Mouse (Mus musculus) lung, embryonic 15.5 days (tissue): Measurements from ENCODE around the gene Mrps23. TPM values are rescaled to one million over a fixed set of nuclear protein-coding genes. Genes with fewer than 3 reads are reported as not detected.
"Not testable (repeated sequence)": the region's sequence is repeated elsewhere in the genome, so short reads cannot be mapped to it uniquely, and the experiment has no call there.

Source experiments
- ATAC-seq: fragments of 200-750 bp; cut with Nextera tagmentation; 2 replicates; pipeline ENCODE4 v1.8.0; 2017; ENCODE audit warnings: moderate number of reproducible peaks, borderline replicate concordance; ENCODE audit not compliant: low FRiP score, low TSS enrichment; ENCODE audit errors: extremely low read depth
- H3K27ac ChIP-seq: fragments of 300-500 bp; sonication (generic); 2 replicates; pipeline ENCODE4 v1.5.1; 2015; ENCODE audit warnings: moderate library complexity, mild to moderate bottlenecking, inconsistent platforms
- H3K27me3 ChIP-seq: fragments of 300-500 bp; sonication (generic); 2 replicates; pipeline ENCODE4 v1.6.1; 2015; ENCODE audit warnings: inconsistent platforms
- H3K36me3 ChIP-seq: fragments of 300-500 bp; sonication (generic); 2 replicates; pipeline ENCODE4 v1.6.1; 2015; ENCODE audit warnings: inconsistent platforms
- H3K4me1 ChIP-seq: fragments of 300-500 bp; sonication (generic); 2 replicates; pipeline ENCODE4 v1.6.1; 2015; ENCODE audit warnings: inconsistent platforms
- H3K4me2 ChIP-seq: fragments of 300-500 bp; sonication (generic); 2 replicates; pipeline ENCODE4 v1.6.1; 2015; ENCODE audit warnings: inconsistent platforms, mild to moderate bottlenecking, moderate library complexity
- H3K4me3 ChIP-seq: fragments of 300-500 bp; sonication (generic); 2 replicates; pipeline ENCODE4 v1.5.1; 2015; ENCODE audit warnings: mild to moderate bottlenecking, inconsistent platforms
- H3K9ac ChIP-seq: fragments of 300-500 bp; sonication (generic); 2 replicates; pipeline ENCODE4 v1.6.1; 2015; ENCODE audit warnings: inconsistent platforms
- H3K9me3 ChIP-seq: fragments of 300-500 bp; sonication (generic); 2 replicates; pipeline ENCODE4 v1.6.1; 2016; ENCODE audit warnings: inconsistent platforms
- WGBS: fragments of 180-500 bp; shearing (Covaris S2); methylation state at CpG from one replicate; pipeline ENCODE4 v1.1.7; 2015; 5-methylcytosine and 5-hydroxymethylcytosine counted together
- polyA plus RNA-seq: library from polyadenylated mRNA; unstranded; fragments of >200 nt; fragmentation: Nextera tagmentation; extraction: Ambion mirVana; gene quantifications from 2 replicates; pipeline ENCODE4 v1.2.1, GENCODE M21; 2015

Gene Mrps23
- polyA plus RNA-seq, 1 experiment from 2014 or later, result 57.4 TPM

DNA sequence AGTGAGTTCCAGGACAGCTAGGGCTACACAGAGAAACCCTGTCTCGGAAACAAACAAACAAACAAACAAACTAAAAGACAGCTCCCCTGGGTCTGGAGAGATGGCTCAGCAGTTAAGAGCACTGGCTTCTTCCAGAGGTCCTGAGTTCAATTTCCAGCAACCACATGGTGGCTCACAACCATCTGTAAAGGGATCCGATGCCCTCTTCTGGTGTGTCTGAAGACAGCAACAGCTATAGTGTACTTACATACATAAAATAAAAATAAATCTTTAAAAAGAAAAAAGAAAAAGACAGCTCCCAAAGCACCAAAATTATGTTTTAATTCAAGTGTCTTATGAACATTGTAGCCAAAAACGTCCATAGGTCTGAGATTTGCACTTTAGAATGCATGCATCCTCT is 8.5 kb upstream of the Mrps23 start:
- H3K36me3 ChIP-seq, ATAC-seq, H3K4me2 ChIP-seq, H3K27ac ChIP-seq, H3K4me3 ChIP-seq, H3K9ac ChIP-seq, H3K9me3 ChIP-seq: not testable (repeated sequence)
- Histone ChIP-seq H3K4me1 (peaks cover 38% of the 10 kb centered on the region), H3K27me3 (peaks cover 41% of the 10 kb centered on the region)
- WGBS, result 81% methylated on average over 3 of the region's 3 CpGs

DNA sequence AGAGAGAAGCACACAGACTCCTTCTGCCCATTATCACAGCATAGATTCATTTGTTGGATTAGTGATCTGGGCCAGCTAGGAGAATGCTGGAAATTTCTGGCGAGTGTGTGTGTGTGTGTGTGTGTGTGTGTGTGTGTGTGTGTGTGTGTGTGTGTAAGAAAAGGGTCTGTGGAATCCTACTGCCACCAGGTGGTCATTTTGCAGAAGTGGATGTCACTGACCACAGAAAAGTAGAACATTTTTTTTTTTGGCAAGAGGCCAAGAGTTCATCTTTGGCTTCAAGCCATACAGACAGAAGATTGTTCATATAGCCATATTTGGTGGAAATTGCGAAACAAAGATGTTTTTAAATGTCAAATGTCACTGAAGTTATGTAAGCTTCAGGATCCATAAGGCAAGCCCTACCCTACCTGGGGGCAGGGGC is 7.0 kb upstream of the Mrps23 start:
- no peak overlapping the region for H3K9ac ChIP-seq
- WGBS, result 3% methylated on average over 2 of the region's 2 CpGs
- peaks cover 27% of the 10 kb centered on the region for H3K27me3 ChIP-seq
- no peaks in the 10 kb centered on the region for H3K9me3 ChIP-seq
- H3K27ac ChIP-seq, result no peak overlapping the region
- peaks cover 36% of the 10 kb centered on the region for H3K4me1 ChIP-seq
- no peaks in the 10 kb centered on the region for H3K36me3 ChIP-seq
- peak; percentile 16; the same call in 1 of the 2 replicates for ATAC-seq
- no peak overlapping the region for H3K4me2 ChIP-seq
- no peak overlapping the region for H3K4me3 ChIP-seq

DNA sequence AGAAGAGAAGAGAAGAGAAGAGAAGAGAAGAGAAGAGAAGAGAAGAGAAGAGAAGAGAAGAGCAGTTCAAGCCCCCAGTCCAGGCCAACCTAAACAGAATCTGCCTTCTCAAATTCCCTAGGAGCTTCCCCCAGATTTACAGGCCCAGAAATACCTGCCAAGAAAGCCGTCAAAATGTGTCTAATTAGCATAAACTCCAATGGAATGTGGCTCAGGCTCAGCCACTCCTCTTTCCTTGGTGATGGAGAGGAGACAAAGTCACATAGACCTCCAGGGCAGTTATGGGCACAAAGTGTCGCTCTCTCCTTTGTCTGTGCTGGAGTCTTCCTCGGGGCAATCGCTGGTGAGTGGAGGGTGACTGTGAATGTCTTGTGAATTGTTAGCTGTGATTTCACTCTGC is 6.0 kb upstream of the Mrps23 start:
- H3K4me3 ChIP-seq, result no peak overlapping the region
- no peak overlapping the region for H3K4me2 ChIP-seq
- no peaks in the 10 kb centered on the region for H3K9me3 ChIP-seq
- 37% methylated on average over 4 of the region's 4 CpGs for WGBS
- H3K36me3 ChIP-seq, result no peaks in the 10 kb centered on the region
- H3K27me3 ChIP-seq, result peaks cover 17% of the 10 kb centered on the region
- H3K9ac ChIP-seq, result no peak overlapping the region
- H3K27ac ChIP-seq, result no peak overlapping the region
- no peak for ATAC-seq
- H3K4me1 ChIP-seq, result peaks cover 33% of the 10 kb centered on the region

GRCm38 (mm10) chr11:88201172-88201571 is 3.0 kb upstream of the Mrps23 start:
- Histone ChIP-seq H3K4me1 (peaks cover 37% of the 10 kb centered on the region), H3K4me3 (no peak overlapping the region), H3K9ac (no peak overlapping the region), H3K36me3 (no peaks in the 10 kb centered on the region; the same call in 1 of the 2 replicates), H3K4me2 (no peak overlapping the region), H3K27me3 (no peaks in the 10 kb centered on the region), H3K9me3 (no peaks in the 10 kb centered on the region), H3K27ac (no peak overlapping the region)
- ATAC-seq, result no peak
- WGBS, result 62% methylated on average over 2 of the region's 2 CpGs

DNA sequence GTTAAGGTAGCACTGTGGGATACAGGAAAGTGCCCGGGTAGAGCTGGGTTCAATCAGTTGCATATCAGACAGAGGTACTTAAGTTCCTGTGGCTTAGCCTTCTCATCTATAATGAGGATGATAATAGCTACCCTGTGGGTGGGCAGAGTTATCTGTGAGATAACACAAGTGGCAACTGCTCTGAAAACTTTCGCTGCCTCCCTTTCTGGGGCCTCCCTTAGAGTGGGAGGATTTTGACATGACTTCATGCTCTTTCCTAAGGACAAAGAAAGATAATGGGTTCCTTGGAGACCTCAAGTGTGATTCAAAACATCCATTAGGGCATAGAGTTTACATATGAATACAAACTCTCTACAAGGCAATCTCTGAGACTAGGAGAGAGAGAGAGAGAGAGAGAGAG is 2.1 kb upstream of the Mrps23 start:
- H3K4me3 ChIP-seq, result no peak overlapping the region
- no peaks in the 10 kb centered on the region for H3K9me3 ChIP-seq
- H3K4me1 ChIP-seq, result peaks cover 33% of the 10 kb centered on the region
- H3K36me3 ChIP-seq, result peaks cover 1% of the 10 kb centered on the region; the same call in 1 of the 2 replicates
- H3K4me2 ChIP-seq, result no peak overlapping the region
- no peaks in the 10 kb centered on the region for H3K27me3 ChIP-seq
- ATAC-seq, result no peak
- no peak overlapping the region for H3K27ac ChIP-seq
- WGBS, result 18% methylated on average over 2 of the region's 2 CpGs
- H3K9ac ChIP-seq, result no peak overlapping the region

DNA sequence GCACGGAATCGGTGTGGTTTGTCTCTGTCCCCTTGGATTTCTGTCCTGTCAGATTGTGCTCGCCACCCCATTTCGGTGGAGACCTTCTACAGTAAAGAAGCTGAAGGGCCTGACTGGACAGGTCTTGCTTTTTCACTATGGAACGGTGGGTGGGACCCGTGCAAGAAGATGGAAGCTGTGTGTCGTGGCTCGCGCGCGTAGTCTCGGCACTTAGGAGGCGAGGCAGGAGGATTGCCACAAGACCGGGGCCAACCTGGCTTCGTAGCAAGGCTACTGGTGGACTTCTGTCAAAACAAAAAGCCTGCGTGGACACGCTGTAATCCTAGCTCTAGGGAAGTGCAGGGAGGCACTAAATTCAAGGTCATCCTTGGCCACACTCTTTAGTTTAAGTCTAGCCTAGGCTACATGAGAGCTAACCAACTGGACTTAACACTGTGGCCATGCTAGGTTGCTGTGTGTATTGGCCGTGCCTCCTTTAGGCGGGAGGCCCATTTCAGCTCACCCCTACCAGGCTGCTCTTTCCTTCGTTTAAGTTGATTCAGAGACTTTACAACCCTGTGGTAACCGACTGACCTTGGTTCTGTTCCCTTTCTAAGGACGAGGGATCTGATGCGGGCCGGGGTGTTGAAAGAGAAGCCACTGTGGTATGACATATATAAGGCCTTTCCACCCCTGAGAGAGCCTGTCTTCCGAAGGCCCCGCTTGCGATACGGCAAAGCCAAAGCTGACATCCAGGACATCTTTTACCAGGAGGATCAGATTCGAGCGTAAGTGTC is 593 bp downstream of the Mrps23 start:
- peak overlapping the region; percentile 69 for H3K9ac ChIP-seq
- no peaks in the 10 kb centered on the region for H3K9me3 ChIP-seq
- H3K36me3 ChIP-seq, result peaks cover 16% of the 10 kb centered on the region; the same call in 1 of the 2 replicates
- peak overlapping the region; percentile 73 for H3K4me3 ChIP-seq
- peaks cover 23% of the 10 kb centered on the region for H3K4me1 ChIP-seq
- H3K4me2 ChIP-seq, result peak overlapping the region; percentile 88
- H3K27me3 ChIP-seq, result no peaks in the 10 kb centered on the region
- WGBS, result 30% methylated on average over 30 of the region's 30 CpGs
- H3K27ac ChIP-seq, result peak overlapping the region; percentile 66
- ATAC-seq, result peak; percentile 15; the same call in 1 of the 2 replicates

GRCm38 (mm10) chr11:88206576-88206975 is 2.4 kb downstream of the Mrps23 start:
- H3K4me2 ChIP-seq, H3K27ac ChIP-seq, H3K9me3 ChIP-seq, ATAC-seq, H3K27me3 ChIP-seq, H3K4me3 ChIP-seq, H3K9ac ChIP-seq: not testable (repeated sequence)
- Histone ChIP-seq H3K36me3 (peaks cover 34% of the 10 kb centered on the region), H3K4me1 (peaks cover 23% of the 10 kb centered on the region)
- WGBS, result 77% methylated on average over 8 of the region's 8 CpGs

DNA sequence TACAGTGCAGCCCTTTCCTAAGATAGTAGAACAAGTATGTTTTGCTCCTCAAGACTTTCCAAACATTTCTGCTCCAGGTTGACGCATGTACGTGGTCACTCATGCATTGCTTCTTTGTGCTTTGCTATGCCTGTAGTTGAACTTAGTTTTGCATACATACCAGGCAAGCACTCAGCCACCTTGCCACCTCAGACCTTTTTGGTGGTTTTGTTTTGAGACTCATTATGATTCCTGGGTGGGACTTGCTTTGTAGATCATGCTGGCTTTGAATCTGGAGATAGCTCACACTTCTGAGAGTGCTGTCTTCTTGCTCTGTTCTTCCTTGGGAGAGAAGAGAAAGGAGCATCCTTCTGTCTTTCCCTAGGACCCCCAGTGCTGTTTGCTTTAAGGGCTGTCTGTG is 3.5 kb downstream of the Mrps23 start:
- Histone ChIP-seq H3K4me3 (no peak overlapping the region), H3K27ac (no peak overlapping the region), H3K4me2 (no peak overlapping the region), H3K9ac (no peak overlapping the region), H3K9me3 (no peaks in the 10 kb centered on the region), H3K36me3 (peaks cover 34% of the 10 kb centered on the region), H3K4me1 (peaks cover 23% of the 10 kb centered on the region), H3K27me3 (no peaks in the 10 kb centered on the region)
- no peak for ATAC-seq
- WGBS, result 89% methylated on average over 2 of the region's 2 CpGs

- Histone ChIP-seq H3K27ac (no peak overlapping the region), H3K36me3 (peaks cover 33% of the 10 kb centered on the region), H3K27me3 (no peaks in the 10 kb centered on the region; the same call in 1 of the 2 replicates), H3K4me1 (peaks cover 24% of the 10 kb centered on the region), H3K4me2 (no peak overlapping the region), H3K4me3 (no peak overlapping the region), H3K9ac (no peak overlapping the region), H3K9me3 (no peaks in the 10 kb centered on the region)
- WGBS, result 77% methylated on average over 5 of the region's 5 CpGs
- ATAC-seq, result no peak; the same call in none of the 2 replicates
These were observed 7.8 kb downstream of the Mrps23 start for GRCm38 (mm10) chr11:88211824-88212582.

GRCm38 (mm10) chr11:88213757-88214156 is 9.6 kb downstream of the Mrps23 start:
- Histone ChIP-seq H3K36me3 (peaks cover 24% of the 10 kb centered on the region), H3K4me3 (peak overlapping the region; percentile 11; the same call in 1 of the 2 replicates), H3K27ac (peak overlapping the region; percentile 74), H3K4me1 (peaks cover 24% of the 10 kb centered on the region), H3K9ac (no peak overlapping the region), H3K9me3 (no peaks in the 10 kb centered on the region), H3K4me2 (peak overlapping the region; percentile 36), H3K27me3 (no peaks in the 10 kb centered on the region; the same call in 1 of the 2 replicates)
- 33% methylated on average over 6 of the region's 6 CpGs for WGBS
- no peak for ATAC-seq

GRCm38 (mm10) chr11:88214881-88215831 is 11.0 kb downstream of the Mrps23 start:
- Histone ChIP-seq H3K27ac (peak overlapping the region; percentile 8; the same call in 1 of the 2 replicates), H3K4me2 (no peak overlapping the region)

More at GRCm38 (mm10) chr11:88214881-88215831, 11.0 kb downstream of the Mrps23 start:
- no peak for ATAC-seq
- Histone ChIP-seq H3K36me3 (peaks cover 15% of the 10 kb centered on the region), H3K4me3 (no peak overlapping the region), H3K9me3 (no peaks in the 10 kb centered on the region), H3K4me1 (peaks cover 24% of the 10 kb centered on the region), H3K9ac (no peak overlapping the region), H3K27me3 (no peaks in the 10 kb centered on the region; the same call in 1 of the 2 replicates)
- 56% methylated on average over 21 of the region's 21 CpGs for WGBS
